Mouse (Mus musculus) brain, embryonic 18.5 days (tissue): Measurements from ENCODE around the gene Ptov1.
A peak's percentile ranks its signal among the peaks of the same experiment; 100 is the strongest.

Source experiments
- DNase-seq: peaks from one replicate; pipeline ENCODE4 v3.0.0-alpha.2; 2012; ENCODE audit warnings: low read depth, low spot score

Ptov1 gene

GRCm38 (mm10) chr7:44869697-44870528, at the start of gene Ptov1:
TSS of gene Ptov1 (minus strand) at chr7:44869788.
- peak; percentile 99 for DNase-seq

GRCm38 (mm10) chr7:44919127-44919526, 49.5 kb upstream of the Ptov1 start:
- DNase-seq: no peak

GRCm38 (mm10) chr7:44918219-44918618, 48.6 kb upstream of the Ptov1 start:
- DNase-seq: no peak

- no peak for DNase-seq
Measured at GRCm38 (mm10) chr7:44916881-44917280, 47.3 kb upstream of the Ptov1 start.

GRCm38 (mm10) chr7:44916191-44916590, 46.6 kb upstream of the Ptov1 start:
- DNase-seq: no peak

- no peak for DNase-seq
Measured at GRCm38 (mm10) chr7:44915314-44915713, 45.7 kb upstream of the Ptov1 start.

GRCm38 (mm10) chr7:44914396-44914795, 44.8 kb upstream of the Ptov1 start:
- no peak for DNase-seq

GRCm38 (mm10) chr7:44908706-44909476, 39.3 kb upstream of the Ptov1 start:
- DNase-seq: no peak

GRCm38 (mm10) chr7:44905430-44905829, 35.8 kb upstream of the Ptov1 start:
- DNase-seq: no peak

GRCm38 (mm10) chr7:44901230-44901722, 31.7 kb upstream of the Ptov1 start:
- DNase-seq: no peak

- no peak for DNase-seq
Measured at GRCm38 (mm10) chr7:44900632-44901031, 31.0 kb upstream of the Ptov1 start.

- no peak for DNase-seq
Measured at GRCm38 (mm10) chr7:44898607-44899006, 29.0 kb upstream of the Ptov1 start.

GRCm38 (mm10) chr7:44896499-44896898, 26.9 kb upstream of the Ptov1 start:
- no peak for DNase-seq

- peak; percentile 97 for DNase-seq
Measured at GRCm38 (mm10) chr7:44895593-44896434, 26.2 kb upstream of the Ptov1 start, which contains the start of gene Fuz. TSS of gene Fuz (plus strand) at chr7:44896079.

GRCm38 (mm10) chr7:44895206-44895592, 25.6 kb upstream of the Ptov1 start:
- no peak for DNase-seq

GRCm38 (mm10) chr7:44894175-44894574, 24.6 kb upstream of the Ptov1 start:
- DNase-seq: no peak

GRCm38 (mm10) chr7:44893197-44893596, 23.6 kb upstream of the Ptov1 start:
- peak; percentile 28 for DNase-seq

- peak; percentile 97 for DNase-seq
Measured at GRCm38 (mm10) chr7:44892276-44892921, 22.8 kb upstream of the Ptov1 start, which contains the start of gene Med25. TSS of gene Med25 (minus strand) at chr7:44892712.

- DNase-seq: no peak
Measured at GRCm38 (mm10) chr7:44891611-44892010, 22.0 kb upstream of the Ptov1 start.

GRCm38 (mm10) chr7:44890737-44891136, 21.1 kb upstream of the Ptov1 start:
- DNase-seq: no peak

- no peak for DNase-seq
Measured at GRCm38 (mm10) chr7:44890180-44890579, 20.6 kb upstream of the Ptov1 start.
